Mouse (Mus musculus): ENCODE measurements at regions not wholly inside any gene's neighbourhood (a gene's known extent, or its start where the extent isn't known, plus 50 kb on each side); places are given as distances from the start of the nearest gene placed in this dataset.

DNA sequence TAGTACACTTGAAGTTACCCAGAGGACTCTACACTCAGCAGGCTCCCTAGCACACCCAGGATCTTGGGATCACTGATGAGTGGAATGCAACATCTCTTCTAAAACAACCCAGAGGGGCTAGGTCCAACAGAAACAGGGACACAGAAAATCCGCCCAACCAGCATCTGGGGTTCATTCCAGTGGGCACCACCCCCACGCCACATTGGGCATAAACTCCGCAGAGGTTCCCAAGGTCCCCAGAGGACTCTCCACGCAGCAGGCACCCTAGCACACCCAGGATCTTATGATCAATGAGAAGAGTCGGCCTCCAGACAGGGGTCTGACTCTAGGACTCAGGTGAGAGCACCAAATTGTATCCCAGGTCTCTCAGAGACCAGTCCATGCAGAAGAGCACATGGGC, 1236.9 kb upstream of the B3galt2 start:
- TF ChIP-seq CTCF (IDR thresholded peaks at IDR 0.05; ENCODE audit: borderline replicate concordance, insufficient read depth, low read depth, low read length) (no peak), POLR2A (IDR thresholded peaks at IDR 0.05; ENCODE audit: borderline replicate concordance, insufficient read depth, low read length) (no peak)

All from cerebellum, adult 2 months (tissue).